Mouse (Mus musculus): Measurements from ENCODE around the gene D13Ertd608e.
"Not testable (repeated sequence)": the region's sequence is repeated elsewhere in the genome, so short reads cannot be mapped to it uniquely, and the experiment has no call there.

- TF ChIP-seq POLR2A (IDR thresholded peaks at IDR 0.05; ENCODE audit: control insufficient read depth, low read depth, low read length) = not testable (repeated sequence)
- TF ChIP-seq CTCF (IDR thresholded peaks at IDR 0.05; ENCODE audit: control insufficient read depth, insufficient read depth, insufficient replicate concordance, low read depth, low read length) = peak; percentile 44; the same call in 1 of the 2 replicates
Observed at GRCm38 (mm10) chr13:119837719-119838337, 2.0 kb downstream of the D13Ertd608e start.
